Mouse (Mus musculus): ENCODE data around the gene Ech1.
A peak's percentile ranks its signal among the peaks of the same experiment; 100 is the strongest.

The Ech1 gene

DNA sequence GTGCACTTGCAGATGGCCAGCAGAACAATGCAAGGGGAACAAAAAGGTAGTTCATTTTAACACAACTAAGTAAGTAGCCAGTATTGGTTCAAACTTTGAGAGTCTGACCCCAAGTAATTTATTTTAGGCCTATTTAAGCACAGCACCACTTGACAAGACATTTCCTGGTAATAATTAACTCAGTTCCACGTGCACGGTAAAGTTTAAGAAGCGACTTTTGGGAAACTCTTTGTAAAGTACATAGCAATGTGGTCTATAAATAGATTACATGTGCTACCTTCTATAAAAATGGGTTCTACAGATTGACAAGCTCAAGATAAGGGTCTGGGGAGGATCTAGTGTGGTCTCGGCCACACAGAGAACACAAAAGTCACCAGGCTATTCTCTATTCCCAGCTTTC is 21.3 kb upstream of the Ech1 start:
- no peak for DNase-seq

DNA sequence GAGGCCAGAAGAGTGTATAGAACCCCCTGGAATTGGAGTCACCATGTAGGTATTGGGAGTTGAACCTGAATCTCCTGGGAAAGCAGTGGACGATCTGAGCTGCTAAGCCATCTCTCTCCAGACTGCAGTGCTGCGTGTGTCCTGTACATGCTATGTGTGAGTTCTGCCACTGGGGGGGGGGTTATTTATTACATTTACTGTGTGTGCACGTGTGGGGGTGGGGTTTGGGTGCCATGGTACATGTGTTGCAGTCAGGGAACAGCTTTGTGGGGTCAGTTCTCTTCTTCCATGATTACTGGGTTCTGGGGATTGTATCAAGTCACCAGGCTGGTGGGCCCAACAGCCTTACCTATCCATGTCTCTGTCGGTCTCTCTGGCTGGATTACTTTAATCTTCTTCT is 18.1 kb upstream of the Ech1 start:
- DNase-seq = peak; percentile 68 to 73

DNA sequence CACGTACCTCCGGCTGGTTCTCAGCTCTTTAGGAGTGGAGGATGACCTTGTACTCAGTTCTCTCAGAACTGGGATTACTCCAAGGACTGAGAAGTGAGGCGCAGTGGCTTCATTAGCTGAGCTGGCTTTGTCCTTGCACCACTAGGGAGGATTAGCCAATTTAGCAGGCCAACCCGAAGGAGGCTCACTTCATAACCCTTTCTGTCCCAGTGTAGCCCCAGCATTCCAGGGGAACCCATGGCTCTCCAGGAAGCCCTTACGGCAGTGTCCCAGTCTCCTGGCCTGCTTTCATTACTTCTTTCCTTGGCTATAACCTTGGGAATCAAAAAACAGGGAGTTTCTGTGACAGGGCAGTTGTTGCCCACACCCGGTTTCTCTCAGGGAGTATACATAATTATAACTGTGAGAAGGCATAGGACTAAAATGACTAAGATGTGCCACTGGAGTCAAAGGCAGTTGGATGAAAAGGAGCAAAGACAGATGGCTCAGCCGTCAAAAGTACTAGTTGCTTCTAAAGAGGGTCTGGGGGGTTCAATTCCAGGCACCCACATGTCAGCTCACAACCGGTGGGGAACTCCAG is 17.3 kb upstream of the Ech1 start:
- no peak for DNase-seq

DNA sequence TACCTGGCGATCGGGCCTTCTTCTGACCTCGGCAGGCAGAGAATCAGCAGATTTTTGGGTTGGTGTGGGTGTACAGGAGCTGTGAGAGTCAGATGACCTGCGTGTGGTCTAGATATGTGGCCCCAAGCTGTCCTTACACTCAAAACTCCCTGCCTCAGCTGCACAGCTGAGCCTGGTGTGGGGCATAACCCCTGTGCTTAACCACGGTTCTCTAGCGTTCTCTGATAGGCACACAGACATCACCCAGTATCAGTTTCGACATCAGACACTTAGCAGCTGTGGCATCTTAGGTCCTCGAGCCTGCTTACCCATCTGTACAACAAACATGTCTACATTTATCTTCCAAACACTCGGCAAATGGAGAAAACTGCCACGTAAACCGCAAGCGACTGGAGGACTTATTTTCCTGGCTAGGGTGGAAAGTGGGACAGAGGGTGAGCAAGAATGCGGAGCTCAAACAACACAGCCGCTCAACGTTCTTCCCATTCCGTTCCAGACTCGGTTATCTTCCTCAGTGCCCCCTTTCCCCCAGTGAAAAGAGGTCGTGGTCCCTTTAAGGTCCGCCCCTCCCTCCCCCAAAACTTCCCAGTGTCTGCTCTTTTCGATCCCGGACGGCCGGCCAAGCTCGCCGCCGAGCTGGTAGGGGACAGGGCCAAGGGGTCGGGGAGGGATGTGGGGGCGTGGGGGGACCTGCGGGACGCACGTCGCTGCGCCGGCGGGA is 16.6 kb upstream of the Ech1 start, which contains the start of gene Hnrnpl:
TSS of gene Hnrnpl (plus strand) at position 321 of the 721 bp plus-strand sequence.
- peak; percentile 47 to 48 for DNase-seq

DNA sequence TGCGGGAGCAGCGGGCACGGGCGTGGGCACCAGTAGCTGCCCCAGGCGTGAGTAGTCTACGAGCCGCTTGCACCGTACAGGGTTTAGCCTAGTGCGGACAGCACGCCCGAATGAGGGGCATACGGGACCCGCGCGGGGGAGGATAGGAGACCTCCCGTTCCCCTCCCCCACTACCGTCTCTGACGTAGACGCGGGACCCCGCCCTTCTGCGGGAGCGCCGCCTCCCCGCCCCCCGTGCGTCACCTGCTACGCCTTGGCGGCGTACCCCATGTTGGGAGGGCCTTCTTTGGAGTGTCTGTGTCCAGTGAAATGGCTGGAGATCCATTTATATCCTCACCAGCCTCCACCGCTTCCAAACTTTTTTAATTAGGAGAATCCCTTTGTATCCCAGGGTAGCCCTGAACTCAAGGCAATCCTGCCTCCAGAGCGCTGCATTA is 16.0 kb upstream of the Ech1 start:
- DNase-seq = peak; percentile 97

DNA sequence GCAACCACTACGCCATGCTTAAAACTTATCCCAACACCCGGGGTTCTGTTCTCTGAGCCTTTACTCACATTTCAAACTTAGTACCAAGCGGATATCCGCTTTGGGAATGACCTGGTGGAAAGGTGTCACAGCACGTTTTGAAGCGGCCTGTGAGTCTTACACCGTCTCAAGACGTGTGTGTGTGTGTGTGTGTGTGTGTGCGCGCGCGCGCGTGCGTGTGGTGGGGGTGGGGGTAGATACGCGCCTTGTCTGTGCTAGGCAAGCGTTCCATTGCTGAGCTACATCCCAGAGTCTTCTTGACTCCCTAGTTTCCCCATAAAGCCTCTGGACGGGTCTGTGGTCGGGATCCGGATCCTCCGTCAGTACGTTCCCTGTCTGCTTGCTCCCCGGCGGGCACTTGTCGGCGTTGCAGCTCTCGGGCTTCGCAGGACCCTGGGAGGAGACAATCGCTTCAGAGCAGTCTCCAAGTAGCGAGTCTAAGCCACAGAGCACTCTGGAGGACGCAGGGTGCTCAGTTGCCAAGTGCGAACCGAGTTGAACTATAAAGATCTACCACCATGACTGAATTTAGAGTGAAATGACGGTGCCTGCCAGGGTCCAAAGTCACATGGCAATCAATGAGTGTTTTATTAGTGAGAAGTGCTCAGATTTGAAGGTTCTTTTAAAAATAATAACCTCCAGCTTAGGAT is 15.5 kb upstream of the Ech1 start:
- DNase-seq = peak; percentile 79

DNA sequence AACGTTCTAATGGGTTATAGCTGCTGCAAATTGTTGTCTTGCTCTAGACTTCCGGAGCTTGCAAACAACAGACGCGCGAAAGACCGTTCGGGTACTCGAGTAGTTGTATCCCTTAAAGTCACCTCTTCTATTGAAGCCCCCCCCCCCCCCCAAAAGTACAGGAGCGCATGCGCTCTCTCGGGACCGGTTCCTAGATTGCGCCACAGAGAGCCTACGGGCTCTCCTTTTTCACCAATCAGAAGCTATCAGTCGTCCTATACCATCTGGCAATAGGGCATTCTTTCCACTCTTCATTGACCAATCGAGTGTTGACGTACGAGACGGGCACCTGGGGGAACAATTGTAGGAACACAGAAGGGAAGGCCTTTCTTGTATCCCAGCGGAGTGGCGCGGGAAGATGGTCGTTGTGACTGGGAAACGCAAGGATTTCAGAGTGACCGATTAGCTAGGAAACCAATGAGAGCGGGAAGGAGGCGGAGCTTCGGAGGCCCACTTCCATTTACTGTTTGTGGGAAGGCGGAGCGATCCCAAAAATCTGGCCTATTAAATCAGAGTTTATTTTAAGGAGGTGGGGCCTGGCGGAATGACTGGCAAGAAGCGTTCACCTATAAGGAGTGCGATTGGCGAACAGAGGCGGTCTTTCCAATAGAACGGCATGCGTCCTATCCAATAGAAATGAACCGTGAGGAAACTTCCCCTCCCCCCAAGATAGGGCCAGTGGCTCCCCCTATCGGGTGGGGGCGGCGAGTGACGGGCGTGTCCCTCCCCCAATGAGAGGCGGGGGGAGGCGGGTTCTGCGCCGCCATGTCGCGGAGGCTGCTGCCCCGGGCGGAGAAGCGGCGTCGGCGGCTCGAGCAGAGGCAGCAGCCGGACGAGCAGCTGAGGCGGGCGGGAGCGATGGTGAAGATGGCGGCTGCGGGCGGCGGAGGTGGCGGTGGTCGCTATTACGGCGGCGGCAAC is 14.6 kb upstream of the Ech1 start:
- DNase-seq = peak; percentile 99

DNA sequence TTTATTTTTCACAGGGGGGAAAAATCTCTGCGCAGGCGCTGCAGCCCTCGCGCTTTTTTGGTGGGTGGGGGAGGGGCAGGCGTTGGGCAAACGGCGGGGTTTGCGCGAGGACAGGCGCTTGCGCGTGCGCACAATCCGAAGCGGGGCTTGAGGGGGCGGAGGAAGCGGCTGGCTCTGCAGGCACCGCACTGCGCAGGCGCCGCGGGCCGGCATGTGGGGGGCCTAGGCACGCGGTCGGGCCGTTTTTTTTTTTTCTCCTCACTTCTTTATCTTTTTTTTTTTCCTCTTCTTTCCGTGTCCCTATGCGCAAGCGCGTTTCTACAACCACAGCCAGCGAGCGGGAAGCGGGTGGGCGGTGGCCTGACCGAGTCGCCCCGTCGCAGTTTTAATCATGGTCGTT is 13.8 kb upstream of the Ech1 start:
- peak; percentile 91 to 92 for DNase-seq

DNA sequence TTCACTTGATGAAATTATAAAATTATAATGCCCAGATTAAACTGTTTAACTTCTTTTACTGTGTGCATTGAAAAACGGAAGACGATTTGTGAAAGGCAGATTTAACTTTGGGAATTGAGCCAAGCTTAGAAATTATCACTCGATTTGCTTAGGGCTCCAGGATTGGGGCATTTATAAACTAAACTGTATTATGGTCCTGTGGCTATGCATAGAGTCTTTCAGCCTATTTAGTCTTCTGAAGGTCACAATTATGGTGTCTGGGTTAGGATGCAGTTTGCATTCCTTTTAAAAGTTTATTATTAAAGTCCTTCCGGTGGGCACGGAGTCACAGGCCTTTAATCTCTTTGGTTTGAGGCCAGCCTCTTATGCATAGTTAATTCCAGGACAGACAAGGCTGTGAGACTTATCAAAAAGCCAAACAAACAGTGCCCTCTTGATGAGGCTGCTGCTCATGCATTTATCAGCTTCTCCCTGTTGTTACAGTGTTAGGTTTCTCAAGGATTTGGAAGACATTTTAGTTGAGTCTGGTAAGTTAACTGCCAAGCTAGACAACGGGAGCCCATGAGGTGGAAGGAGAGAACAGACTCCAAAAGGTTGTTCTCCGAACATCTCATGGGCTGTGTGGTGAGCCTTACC is 13.3 kb upstream of the Ech1 start:
- DNase-seq = no peak

DNA sequence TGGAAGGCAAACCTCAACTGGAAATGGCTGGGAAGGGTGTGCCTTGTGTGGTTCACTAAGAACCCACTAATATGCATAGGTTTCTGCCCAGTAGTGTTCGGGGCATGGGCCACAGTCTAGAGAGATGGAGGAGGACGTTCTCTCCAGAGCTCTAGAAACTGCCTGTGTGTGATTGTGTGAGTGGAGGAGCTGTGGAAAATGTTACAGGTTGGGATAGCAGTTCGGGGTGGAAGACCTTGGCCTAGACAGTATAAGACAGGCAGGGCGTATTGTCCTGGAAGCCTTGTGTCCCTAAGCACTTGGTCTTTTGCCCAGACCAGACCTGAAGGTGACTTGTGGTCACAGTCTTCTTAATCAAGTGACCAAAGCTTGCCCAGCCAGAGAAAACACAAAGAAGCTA is 12.6 kb upstream of the Ech1 start:
- no peak for DNase-seq

DNA sequence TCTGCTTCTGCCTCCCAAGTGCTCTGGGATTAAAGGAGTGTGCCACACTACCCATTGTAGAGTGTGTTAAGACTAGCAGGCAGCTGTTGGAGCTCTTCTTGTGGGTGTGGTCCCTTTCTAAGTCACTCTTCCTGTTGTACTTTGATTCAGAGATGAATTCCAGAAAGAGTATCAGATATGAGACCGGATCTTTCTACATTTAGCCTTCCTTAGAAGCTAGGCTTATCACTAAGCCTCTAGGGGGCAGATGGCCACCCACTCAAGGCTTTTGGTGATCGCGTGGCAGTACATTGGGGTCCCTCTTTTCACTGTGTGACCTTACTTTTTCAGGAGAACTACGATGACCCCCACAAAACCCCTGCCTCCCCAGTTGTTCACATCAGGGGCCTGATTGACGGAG is 12.1 kb upstream of the Ech1 start:
- DNase-seq = no peak

DNA sequence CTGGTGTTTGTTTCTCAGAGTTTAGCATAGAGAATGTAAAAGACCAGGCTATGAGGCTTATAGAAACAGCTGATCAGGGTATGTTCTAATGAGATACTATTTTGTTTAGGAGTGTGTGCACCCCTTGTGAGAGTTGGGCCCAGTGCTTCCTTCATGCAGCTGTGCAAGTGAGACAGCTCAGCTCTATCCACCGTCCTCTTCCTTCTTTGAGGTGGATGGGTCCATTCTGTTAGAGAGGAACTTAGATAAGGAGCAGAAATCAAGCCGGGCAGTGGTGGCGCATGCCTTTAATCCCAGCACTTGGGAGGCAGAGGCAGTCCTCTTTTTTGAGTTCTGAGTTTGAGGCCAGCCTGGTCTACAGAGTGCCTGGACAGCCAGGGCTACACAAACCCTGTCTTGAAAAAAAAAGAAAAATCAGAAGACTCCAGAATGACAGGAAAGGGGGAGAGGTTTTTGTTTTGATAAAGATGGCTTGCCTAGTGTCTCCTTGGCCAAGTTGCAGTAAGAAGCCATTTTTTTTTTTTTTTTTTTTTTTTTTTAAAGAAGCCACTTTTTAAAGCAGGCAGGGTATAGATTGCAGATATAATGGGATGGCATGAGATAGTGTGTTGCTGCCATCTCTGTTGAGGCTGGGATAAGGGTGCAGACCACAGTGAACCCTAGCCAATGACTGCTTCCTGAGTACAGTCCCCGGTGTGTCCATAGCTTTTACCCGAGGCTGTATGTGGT is 10.5 kb upstream of the Ech1 start:
- no peak for DNase-seq

DNA sequence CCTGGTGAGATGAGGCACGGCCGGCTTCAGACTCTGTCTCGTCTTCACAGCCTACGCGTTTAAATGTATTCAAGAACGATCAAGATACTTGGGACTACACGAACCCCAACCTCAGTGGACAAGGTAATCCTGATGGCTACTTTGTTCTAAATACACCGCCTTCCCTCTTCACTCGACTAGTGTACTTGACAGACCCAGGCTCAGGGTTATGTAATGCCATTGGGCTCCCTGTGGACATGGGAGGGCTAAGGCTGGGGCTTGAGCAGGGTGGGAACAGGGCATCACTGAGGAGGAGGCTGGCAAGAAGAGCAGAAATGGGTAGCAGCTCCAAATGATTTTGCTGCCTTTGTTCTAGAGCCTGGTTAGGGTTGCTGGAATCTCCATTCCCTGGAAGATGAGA is 9.8 kb upstream of the Ech1 start:
- no peak for DNase-seq

DNA sequence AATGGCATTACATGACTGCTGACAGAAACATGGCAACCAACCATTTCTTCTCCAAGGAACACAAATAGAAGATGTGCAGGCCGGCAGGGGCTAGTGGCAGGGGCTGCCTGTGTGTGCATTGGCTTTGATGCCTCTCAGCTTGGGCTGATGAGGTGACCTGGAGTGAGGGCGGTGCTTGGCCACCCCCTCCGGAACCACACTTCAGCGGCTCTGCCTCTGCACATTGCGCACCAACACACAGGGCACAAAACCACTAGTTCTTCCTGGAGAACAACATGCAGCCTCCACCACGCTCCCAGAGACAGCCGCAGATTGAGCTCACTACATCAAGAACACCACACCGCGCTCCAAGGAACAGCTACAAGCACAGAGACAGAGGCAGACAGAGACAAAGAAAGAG is 8.8 kb upstream of the Ech1 start:
- peak; percentile 71 to 77 for DNase-seq

DNA sequence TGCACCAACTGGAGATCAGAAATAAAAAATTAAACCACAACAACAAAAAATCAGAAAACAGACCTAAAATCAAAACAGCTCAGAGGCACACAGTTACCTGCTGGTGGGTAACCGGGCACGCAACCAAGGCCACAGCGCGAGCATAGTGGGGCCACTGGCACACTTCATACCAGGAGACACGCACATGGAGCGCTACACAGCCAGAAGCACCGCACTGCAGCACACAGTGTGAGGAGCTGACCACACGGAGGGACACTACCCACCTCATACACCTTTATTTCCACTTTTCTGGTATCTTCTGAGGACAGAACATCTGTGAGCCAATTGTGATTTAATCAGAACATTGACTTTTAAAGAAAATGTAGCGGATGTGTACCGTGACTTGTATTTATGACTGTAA is 8.1 kb upstream of the Ech1 start:
- DNase-seq = peak in 1 of 2 experiments; percentile 27

DNA sequence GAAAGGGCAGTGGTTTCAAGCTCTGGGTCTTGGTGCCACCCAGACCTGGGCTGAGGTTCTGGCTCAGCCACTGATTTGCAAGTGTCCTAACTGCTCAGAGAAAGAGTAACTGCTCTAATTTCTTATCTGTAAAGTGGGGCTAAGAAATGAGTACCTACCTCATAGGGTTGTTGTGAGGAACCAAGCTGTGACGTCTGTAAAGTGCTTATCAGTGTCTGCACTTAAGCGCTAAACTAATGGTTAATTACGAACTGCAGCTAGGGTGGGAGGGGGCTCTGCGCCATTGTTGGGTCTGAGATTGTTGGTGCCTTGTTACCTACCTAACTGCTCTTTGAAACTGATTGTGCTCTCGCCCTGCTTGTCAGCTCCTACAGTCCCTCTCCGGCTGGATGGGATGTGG is 7.5 kb upstream of the Ech1 start:
- no peak for DNase-seq

DNA sequence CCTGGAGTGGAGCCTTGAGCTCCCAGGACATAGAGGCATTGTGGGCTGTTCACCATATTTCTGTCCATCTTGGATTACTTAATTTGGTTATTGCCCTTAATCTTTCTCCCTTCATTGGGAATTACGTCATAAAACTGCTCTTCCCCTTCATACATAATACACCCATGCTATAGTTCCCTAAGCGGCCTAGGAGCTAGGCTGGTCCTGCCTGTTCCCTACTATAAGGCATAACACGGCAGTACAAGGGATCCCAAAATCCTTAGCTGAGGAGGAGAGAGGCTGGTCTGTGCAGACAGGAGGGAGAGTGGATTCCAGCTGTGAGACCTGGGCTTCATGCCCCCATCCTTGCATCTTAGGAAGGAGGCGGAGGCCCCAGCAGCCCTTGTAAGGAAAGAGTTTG is 7.1 kb upstream of the Ech1 start:
- DNase-seq = no peak

DNA sequence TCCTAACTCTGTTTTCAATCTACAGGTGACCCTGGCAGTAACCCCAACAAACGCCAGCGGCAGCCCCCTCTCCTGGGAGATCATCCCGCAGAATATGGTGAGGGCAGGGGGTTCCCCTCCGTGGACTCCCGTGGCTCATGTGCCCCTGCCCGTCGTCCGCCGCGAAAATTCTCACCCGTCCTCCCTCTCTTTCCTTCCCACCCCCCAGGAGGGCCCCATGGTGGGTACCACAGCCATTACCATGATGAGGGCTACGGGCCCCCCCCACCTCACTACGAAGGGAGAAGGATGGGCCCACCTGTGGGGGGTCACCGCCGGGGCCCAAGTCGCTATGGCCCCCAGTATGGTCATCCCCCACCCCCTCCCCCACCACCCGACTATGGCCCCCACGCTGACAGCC is 6.6 kb upstream of the Ech1 start:
- DNase-seq = no peak

DNA sequence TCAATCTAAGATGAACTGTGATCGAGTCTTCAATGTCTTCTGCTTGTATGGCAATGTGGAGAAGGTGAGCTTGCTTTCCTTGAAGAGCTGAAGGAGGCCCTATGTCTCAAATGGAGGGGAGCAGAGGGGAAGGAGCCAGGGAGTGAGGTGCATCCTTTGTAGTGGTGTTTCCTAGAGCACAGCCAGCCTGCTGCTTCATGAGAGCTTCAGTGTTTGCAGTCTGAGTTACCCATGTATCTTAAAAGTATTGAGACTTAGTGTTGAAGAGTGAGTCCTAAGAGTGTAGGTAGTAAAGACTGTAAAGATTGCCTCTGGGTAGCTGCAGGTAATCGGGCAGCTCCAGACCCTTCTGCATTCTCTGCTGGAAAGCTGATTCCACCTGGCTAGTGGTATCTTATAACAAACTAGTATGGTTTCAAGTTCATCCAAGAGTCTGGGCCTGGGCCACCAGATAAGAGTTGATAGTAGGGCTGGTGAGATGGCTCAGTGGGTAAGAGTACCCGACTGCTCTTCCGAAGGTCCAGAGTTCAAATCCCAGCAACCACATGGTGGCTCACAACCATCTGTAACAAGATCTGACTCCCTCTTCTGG is 6.1 kb upstream of the Ech1 start:
- no peak for DNase-seq

DNA sequence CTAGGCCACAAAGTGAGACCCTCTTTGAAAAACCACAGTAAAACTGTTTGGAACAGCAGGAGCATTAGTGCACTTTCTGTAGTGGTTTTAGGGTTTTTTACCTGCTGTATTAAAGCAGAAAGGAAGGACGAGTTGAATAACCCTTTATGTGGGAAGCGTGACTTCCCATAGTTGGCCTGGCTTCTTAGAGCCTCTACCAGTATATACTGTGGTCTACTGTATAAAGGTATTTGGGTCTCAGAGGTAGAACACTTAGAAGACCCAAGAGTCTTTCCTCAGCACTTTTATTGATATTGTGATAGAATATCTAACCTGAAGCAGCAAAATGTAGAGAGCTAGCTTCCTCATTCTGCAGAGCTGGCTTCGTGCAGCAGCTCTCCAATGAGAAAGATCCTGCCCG is 5.4 kb upstream of the Ech1 start:
- DNase-seq = no peak
